Mouse (Mus musculus): ENCODE results near the gene Loxl4.

The Loxl4 gene

GRCm38 (mm10) chr19:42562981-42563380, 49.6 kb downstream of the Loxl4 start:
- DNase-seq: no peak

GRCm38 (mm10) chr19:42561991-42562390, 50.6 kb downstream of the Loxl4 start:
- DNase-seq: no peak

- DNase-seq: no peak
Measured at GRCm38 (mm10) chr19:42558701-42559100, 53.9 kb downstream of the Loxl4 start.
